Mouse (Mus musculus) hindbrain, embryonic 16.5 days (tissue): ENCODE measurements around the gene Lnpep. TPM values are rescaled to one million over a fixed set of nuclear protein-coding genes. Genes with fewer than 3 reads are reported as not detected.
"Not testable (repeated sequence)": the region's sequence is repeated elsewhere in the genome, so short reads cannot be mapped to it uniquely, and the experiment has no call there.

Source experiments
- ATAC-seq: fragments of 200-750 bp; cut with Nextera tagmentation; 2 replicates; pipeline ENCODE4 v1.8.0; 2017; ENCODE audit warnings: moderate TSS enrichment, moderate library complexity
- H3K27ac ChIP-seq: fragments of 300-500 bp; sonication (generic); 2 replicates; pipeline ENCODE4 v1.5.1; 2014; ENCODE audit warnings: low read depth, mild to moderate bottlenecking, control low read depth, low read length, moderate library complexity
- H3K27me3 ChIP-seq: fragments of 300-500 bp; sonication (generic); replicated peaks from 2 replicates; pipeline ENCODE4 v1.6.1; 2014; ENCODE audit warnings: low read length; ENCODE audit not compliant: control insufficient read depth, insufficient read depth
- H3K36me3 ChIP-seq: fragments of 300-500 bp; sonication (generic); 2 replicates; pipeline ENCODE4 v1.6.1; 2014; ENCODE audit warnings: mild to moderate bottlenecking, low read length, moderate library complexity, mixed read lengths; ENCODE audit not compliant: control insufficient read depth, insufficient read depth
- H3K4me1 ChIP-seq: fragments of 300-500 bp; sonication (generic); 2 replicates; pipeline ENCODE4 v1.6.1; 2014; ENCODE audit warnings: low read depth, low read length; ENCODE audit not compliant: control insufficient read depth, insufficient read depth
- H3K4me2 ChIP-seq: fragments of 300-500 bp; sonication (generic); 2 replicates; pipeline ENCODE4 v1.6.1; 2014; ENCODE audit warnings: mild to moderate bottlenecking, low read length, control low read depth, moderate library complexity
- H3K4me3 ChIP-seq: fragments of 300-500 bp; sonication (generic); 2 replicates; pipeline ENCODE4 v1.5.1; 2014; ENCODE audit warnings: mild to moderate bottlenecking, low read length, control low read depth, moderate library complexity
- H3K9ac ChIP-seq: fragments of 300-500 bp; sonication (generic); 2 replicates; pipeline ENCODE4 v1.6.1; 2014; ENCODE audit warnings: low read depth, mild to moderate bottlenecking, control low read depth, low read length, moderate library complexity
- H3K9me3 ChIP-seq: fragments of 300-500 bp; sonication (generic); 2 replicates; pipeline ENCODE4 v1.6.1; 2014; ENCODE audit warnings: mild to moderate bottlenecking, low read length, moderate library complexity; ENCODE audit not compliant: control insufficient read depth
- WGBS: fragments of 180-500 bp; shearing (Covaris S2); extraction: QIAGEN DNeasy Blood & Tissue Kit; methylation state at CpG from one replicate; pipeline ENCODE4 v1.1.7; 2014; 5-methylcytosine and 5-hydroxymethylcytosine counted together
- polyA plus RNA-seq: library from polyadenylated mRNA; unstranded; fragments of >200 nt; fragmentation: Nextera tagmentation; extraction: Ambion mirVana; gene quantifications from 2 replicates; pipeline ENCODE4 v1.2.1, GENCODE M21; 2015

Lnpep gene
- polyA plus RNA-seq, 1 experiment from 2014 or later, result 7.5 TPM

DNA sequence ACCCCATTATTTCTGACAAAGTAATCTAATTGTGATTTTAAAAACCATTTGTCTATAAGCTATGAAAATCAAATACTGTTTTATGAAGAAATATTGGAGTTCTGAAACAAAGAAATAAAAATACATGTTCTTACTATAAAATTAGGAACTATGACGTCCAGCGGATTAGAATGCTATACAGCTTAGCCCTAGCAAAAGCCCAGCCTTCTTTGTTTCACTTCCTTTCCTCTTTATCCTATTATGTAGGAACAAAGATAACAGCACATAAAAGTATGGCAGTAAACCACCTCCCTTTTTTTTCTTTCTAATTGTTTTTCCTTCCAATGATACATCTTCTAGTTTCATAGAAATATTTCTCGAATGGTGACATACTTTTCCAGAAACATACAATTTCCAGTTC lies 75.9 kb downstream of the Lnpep start:
- Histone ChIP-seq H3K4me1 (no peaks in the 10 kb centered on the region), H3K27ac (no peak overlapping the region), H3K9me3 (no peaks in the 10 kb centered on the region), H3K36me3 (peaks cover 5% of the 10 kb centered on the region), H3K4me3 (no peak overlapping the region), H3K9ac (no peak overlapping the region), H3K27me3 (no peaks in the 10 kb centered on the region), H3K4me2 (no peak overlapping the region)
- no peak for ATAC-seq
- 87% methylated on average over 3 of the region's 3 CpGs for WGBS

DNA sequence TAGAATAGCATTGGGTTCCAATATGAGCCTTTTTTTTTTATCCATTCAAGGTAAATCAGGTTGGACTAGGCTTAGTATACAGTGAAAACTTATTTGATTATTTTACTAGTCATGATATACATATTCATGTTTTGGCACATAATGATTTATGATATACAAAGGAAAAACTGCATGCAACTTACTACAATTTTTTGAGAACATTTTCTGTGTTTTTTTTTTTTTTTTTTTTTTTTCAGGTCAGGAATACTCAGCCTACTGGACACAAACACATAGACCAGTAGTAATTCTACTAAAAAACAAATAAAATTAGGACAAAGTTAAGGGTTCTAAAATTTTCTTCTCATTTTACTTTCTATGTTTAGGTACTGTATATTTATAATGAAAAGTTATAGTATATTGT lies 93.5 kb downstream of the Lnpep start:
- H3K27ac ChIP-seq, result no peak overlapping the region
- H3K9ac ChIP-seq, result no peak overlapping the region
- peaks cover 27% of the 10 kb centered on the region for H3K36me3 ChIP-seq
- ATAC-seq, result no peak
- no peaks in the 10 kb centered on the region for H3K4me1 ChIP-seq
- no peaks in the 10 kb centered on the region for H3K9me3 ChIP-seq
- H3K4me2 ChIP-seq, result no peak overlapping the region
- H3K27me3 ChIP-seq, result no peaks in the 10 kb centered on the region
- H3K4me3 ChIP-seq, result no peak overlapping the region

DNA sequence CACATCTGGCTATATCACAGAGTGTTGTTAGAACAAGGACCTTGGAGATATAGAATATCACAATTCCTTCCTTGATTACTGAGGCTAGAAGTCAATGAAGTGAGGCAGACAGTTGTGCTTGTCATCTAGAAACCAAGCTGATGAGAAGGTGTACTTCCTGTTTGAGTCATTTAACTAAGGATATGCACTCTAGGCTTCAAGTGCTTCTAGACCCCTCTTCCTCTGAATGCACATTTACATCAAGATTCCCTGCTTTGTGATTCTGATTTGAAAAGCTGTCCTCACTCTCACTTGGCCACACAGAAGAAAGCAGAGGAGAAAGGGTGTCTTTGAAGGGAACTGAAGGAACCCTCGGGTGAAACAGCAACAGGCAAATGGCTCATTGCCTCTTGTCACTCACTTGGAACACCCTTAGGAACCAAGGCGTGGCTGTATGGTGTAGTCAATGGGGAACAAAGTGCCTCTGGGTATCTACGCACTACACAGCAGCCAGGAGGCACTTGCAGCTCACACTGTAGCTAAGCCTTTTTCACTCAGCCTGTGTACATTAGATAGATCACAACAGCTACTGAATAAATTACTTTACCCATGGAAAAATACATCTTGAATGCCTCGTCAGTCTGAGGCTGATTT lies 108.3 kb downstream of the Lnpep start:
- Histone ChIP-seq H3K4me3 (no peak overlapping the region), H3K27ac (no peak overlapping the region), H3K4me1 (no peaks in the 10 kb centered on the region), H3K27me3 (no peaks in the 10 kb centered on the region), H3K4me2 (no peak overlapping the region), H3K9me3 (no peaks in the 10 kb centered on the region), H3K9ac (no peak overlapping the region), H3K36me3 (no peaks in the 10 kb centered on the region; the same call in 1 of the 2 replicates)
- no peak for ATAC-seq
- WGBS, result 71% methylated on average over 4 of the region's 4 CpGs

DNA sequence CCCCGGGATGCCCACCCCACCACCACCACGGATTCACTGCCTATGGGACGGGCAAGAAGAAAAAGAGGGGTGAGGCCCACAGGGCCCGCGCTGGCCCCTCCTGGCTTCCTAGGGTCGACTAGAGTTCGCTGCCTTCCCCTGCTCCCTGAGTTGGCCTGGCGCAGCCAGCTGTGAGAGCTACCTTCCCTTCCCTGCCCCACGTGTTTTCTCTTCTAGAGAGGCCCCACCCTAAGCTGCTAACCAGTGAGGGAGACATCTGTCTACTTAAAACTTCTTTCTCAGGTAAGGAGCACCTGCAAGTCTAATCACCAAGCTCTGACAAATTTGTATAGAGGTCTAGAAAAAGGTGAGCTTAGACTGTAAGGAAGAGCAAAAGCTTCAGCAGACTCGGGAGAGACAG lies 118.2 kb downstream of the Lnpep start:
- Histone ChIP-seq H3K9me3 (no peaks in the 10 kb centered on the region), H3K4me1 (no peaks in the 10 kb centered on the region), H3K27me3 (no peaks in the 10 kb centered on the region), H3K27ac (no peak overlapping the region), H3K36me3 (no peaks in the 10 kb centered on the region), H3K4me3 (no peak overlapping the region), H3K9ac (no peak overlapping the region), H3K4me2 (no peak overlapping the region)
- WGBS, result 89% methylated on average over 10 of the region's 10 CpGs
- no peak for ATAC-seq

DNA sequence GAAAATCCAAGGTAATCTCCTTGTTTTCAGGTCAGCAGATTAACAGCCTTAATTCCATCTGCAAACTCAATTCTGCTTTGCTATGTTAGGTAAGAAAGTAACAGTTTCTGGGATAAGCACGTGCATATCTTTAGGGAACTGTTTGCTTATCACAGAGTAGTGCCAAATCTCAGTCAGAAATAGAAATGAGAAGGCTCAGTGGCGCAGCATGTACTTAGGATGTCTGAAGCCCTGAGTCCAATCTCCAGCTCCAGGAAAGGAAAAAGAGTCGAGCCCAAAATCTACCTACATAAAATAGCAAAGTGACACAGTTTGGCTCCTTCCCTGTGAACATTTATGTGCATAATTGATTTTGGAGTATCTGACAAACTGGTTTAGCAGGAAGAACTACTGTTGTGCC lies 125.6 kb downstream of the Lnpep start:
- H3K27ac ChIP-seq, result no peak overlapping the region
- H3K4me2 ChIP-seq, result no peak overlapping the region
- H3K9me3 ChIP-seq, result no peaks in the 10 kb centered on the region
- no peaks in the 10 kb centered on the region; the same call in 1 of the 2 replicates for H3K4me1 ChIP-seq
- no peaks in the 10 kb centered on the region for H3K27me3 ChIP-seq
- H3K36me3 ChIP-seq, result no peaks in the 10 kb centered on the region
- WGBS, result 72% methylated on average over 3 of the region's 3 CpGs
- H3K9ac ChIP-seq, result no peak overlapping the region
- no peak for ATAC-seq
- H3K4me3 ChIP-seq, result no peak overlapping the region

DNA sequence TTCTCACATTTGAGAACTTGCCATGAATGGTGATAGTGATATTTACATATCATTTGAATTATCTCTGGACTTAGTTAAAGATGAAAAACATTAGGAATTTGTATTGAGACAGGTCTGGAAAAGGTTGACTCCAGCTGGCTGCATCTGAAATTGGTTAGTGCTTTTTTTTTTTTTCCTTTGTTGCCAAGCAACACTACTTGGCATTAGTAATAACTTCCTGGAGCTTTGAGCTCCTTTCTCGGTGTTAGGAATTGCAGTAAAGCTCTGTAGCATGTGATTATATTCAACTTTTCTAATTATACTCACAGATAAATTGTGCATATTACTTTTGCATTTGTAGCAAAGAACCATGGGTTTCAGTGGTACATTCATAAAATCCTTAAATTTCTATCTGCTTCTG lies 126.0 kb downstream of the Lnpep start:
- H3K9ac ChIP-seq, result no peak overlapping the region
- ATAC-seq, result no peak
- no peaks in the 10 kb centered on the region for H3K27me3 ChIP-seq
- no peak overlapping the region for H3K4me3 ChIP-seq
- H3K4me1 ChIP-seq, result no peaks in the 10 kb centered on the region; the same call in 1 of the 2 replicates
- no peak overlapping the region for H3K4me2 ChIP-seq
- no peaks in the 10 kb centered on the region for H3K9me3 ChIP-seq
- no peaks in the 10 kb centered on the region for H3K36me3 ChIP-seq
- no peak overlapping the region for H3K27ac ChIP-seq
- 16% methylated on average over 1 of the region's 1 CpGs for WGBS

DNA sequence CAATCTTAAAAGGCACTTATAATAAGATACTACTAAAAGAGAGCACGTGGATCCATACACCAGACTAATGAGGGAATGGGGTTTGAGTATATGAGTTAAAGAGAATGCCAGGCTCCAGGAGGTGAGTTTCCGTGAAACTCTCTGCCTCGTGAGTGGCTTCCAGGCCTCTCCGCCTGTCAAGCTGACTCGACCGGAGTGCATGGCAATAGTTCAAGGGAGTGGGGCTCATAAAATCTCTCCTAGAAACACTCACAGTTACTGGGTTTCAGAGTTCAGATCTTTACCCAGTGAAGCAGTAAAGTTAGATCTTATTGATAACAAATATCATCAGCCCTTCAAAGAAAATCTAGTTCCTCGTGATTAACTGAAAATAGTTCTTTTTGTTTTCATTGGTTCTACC lies 128.1 kb downstream of the Lnpep start:
- Histone ChIP-seq H3K4me3 (no peak overlapping the region), H3K36me3 (no peaks in the 10 kb centered on the region), H3K4me1 (no peaks in the 10 kb centered on the region; the same call in 1 of the 2 replicates), H3K4me2 (no peak overlapping the region), H3K9me3 (no peaks in the 10 kb centered on the region), H3K27me3 (no peaks in the 10 kb centered on the region), H3K9ac (no peak overlapping the region), H3K27ac (no peak overlapping the region)
- no peak for ATAC-seq
- WGBS, result 92% methylated on average over 7 of the region's 7 CpGs

DNA sequence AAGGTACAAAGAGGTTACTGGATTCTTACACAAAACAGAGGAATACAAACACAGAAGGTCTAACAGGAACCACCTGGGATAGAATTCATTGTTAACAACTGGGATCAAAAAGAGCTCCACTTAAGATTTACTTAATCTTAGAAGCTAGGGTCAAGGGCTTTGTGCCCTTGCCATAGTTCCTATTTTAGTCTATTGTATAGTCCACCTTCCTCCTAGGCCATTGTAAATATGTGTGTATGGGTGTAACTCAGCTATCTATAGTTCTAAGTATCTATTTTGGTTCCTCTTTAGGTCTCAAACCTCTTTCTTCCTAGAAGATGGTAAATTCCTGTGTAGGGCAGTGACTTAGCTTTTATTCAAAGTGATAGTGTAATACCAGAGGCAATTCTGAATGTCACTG lies 128.6 kb downstream of the Lnpep start:
- H3K4me2 ChIP-seq, result not testable (repeated sequence)

DNA sequence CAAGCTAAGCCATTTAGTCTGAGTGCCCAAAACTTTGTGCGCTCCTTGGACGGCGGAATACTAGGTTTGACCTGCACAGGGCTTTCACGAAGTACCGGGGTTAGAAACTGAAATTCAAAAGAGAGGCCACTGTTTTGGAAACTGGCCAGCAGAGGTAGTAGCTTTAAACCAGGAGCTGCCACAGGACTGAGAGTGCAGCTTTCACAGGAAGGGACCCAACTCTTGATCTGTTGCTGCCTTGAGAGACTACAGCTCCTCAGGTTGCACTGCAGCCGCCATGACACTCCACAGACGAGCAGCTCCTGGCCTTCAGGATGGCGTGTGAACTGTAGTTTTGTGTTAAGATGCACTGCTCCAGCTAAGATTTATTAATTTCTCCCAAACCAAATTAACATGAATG lies 132.7 kb downstream of the Lnpep start:
- Histone ChIP-seq H3K4me2 (no peak overlapping the region), H3K27me3 (no peaks in the 10 kb centered on the region), H3K4me3 (no peak overlapping the region), H3K4me1 (no peaks in the 10 kb centered on the region), H3K9ac (no peak overlapping the region), H3K27ac (no peak overlapping the region), H3K9me3 (no peaks in the 10 kb centered on the region), H3K36me3 (no peaks in the 10 kb centered on the region)
- no peak for ATAC-seq
- WGBS, result 91% methylated on average over 8 of the region's 8 CpGs

More for the DNA sequence above, 128.6 kb downstream of the Lnpep start:
- H3K4me1 ChIP-seq, H3K9ac ChIP-seq, H3K4me3 ChIP-seq, H3K27me3 ChIP-seq, H3K9me3 ChIP-seq, H3K36me3 ChIP-seq, H3K27ac ChIP-seq, ATAC-seq: not testable (repeated sequence)

DNA sequence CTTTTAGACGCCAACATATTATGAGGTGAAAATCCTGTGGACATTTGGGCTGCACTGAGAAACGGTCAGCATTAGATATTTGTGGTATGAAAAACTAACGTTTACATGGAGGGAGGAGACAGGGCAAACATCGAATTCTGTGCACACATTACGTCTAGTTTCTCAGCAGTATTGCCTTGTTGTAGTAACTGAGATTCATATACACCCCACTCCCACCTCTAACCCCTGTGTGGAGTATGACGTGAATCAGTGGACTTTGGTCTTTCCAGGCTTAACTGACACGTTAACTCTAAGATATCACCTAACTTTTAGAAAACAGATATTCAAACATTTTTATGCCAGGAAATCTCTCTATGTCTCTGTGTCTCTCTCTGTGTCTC lies 133.2 kb downstream of the Lnpep start:
- no peaks in the 10 kb centered on the region for H3K27me3 ChIP-seq
- H3K36me3 ChIP-seq, result no peaks in the 10 kb centered on the region
- no peak overlapping the region for H3K27ac ChIP-seq
- no peaks in the 10 kb centered on the region for H3K9me3 ChIP-seq
- H3K4me2 ChIP-seq, result no peak overlapping the region
- no peaks in the 10 kb centered on the region for H3K4me1 ChIP-seq
- H3K9ac ChIP-seq, result no peak overlapping the region
- 84% methylated on average over 7 of the region's 7 CpGs for WGBS
- H3K4me3 ChIP-seq, result no peak overlapping the region
- no peak for ATAC-seq
